Mouse (Mus musculus): Measurements from ENCODE around the gene Ccdc158. TPM values are rescaled to one million over a fixed set of nuclear protein-coding genes. Genes with fewer than 3 reads are reported as not detected.

The Ccdc158 gene
- total and polyA plus RNA-seq, 3 experiments: 0.09 TPM; not detected in 2

- no peaks in the 10 kb centered on the region for H3K79me2 ChIP-seq (replicated peaks; ENCODE audit: control insufficient read depth, insufficient read depth, low read length)
- intact Hi-C loops (cut with DNase I): no loop called here
- H3K4me1 ChIP-seq (ENCODE audit: control insufficient read depth, insufficient read depth, low read length): peaks cover 3% of the 10 kb centered on the region
- TF ChIP-seq CTCF (IDR thresholded peaks at IDR 0.05) (peak; percentile 9; the same call in 1 of the 2 replicates), POLR2A (IDR thresholded peaks at IDR 0.05; ENCODE audit: insufficient read depth, low read depth, low read length) (peak; percentile 35; the same call in 1 of the 2 replicates), EP300 (IDR thresholded peaks at IDR 0.05; ENCODE audit: insufficient read depth, low read depth, low read length) (no peak)
- H3K4me3 ChIP-seq: peak within 1 kb of the TSS; percentile 71
- H3K36me3 ChIP-seq (ENCODE audit: control insufficient read depth, insufficient read depth, low read length): no peaks in the 10 kb centered on the region
- WGBS: 1% methylated on average over 67 of the region's 69 CpGs
- no peaks in the 10 kb centered on the region for H3K27me3 ChIP-seq (ENCODE audit: control insufficient read depth, insufficient read depth, low read length)
- H3K27ac ChIP-seq: no peak within 1 kb of the TSS
- peak; percentile 74 to 75 for DNase-seq
- peak within 1 kb of the TSS; percentile 84 for H3K9ac ChIP-seq (ENCODE audit: low read depth, low read length)
Measured at GRCm38 (mm10) chr5:92602691-92603690, 72.1 kb downstream of the Ccdc158 start, which contains the start of gene Stbd1. Gene Stbd1, plus strand, starts transcription at chr5:92603041.

- 72% methylated on average over 10 of the region's 10 CpGs for WGBS
- no peak for DNase-seq
- TF ChIP-seq EP300 (IDR thresholded peaks at IDR 0.05; ENCODE audit: insufficient read depth, low read depth, low read length): no peak
- no peak for TF ChIP-seq CTCF (IDR thresholded peaks at IDR 0.05)
- no peak for TF ChIP-seq POLR2A (IDR thresholded peaks at IDR 0.05; ENCODE audit: insufficient read depth, low read depth, low read length)
- intact Hi-C loops (cut with DNase I): no loop called here
- no peaks in the 10 kb centered on the region for H3K36me3 ChIP-seq (ENCODE audit: control insufficient read depth, insufficient read depth, low read length)
- H3K4me1 ChIP-seq (ENCODE audit: control insufficient read depth, insufficient read depth, low read length): no peaks in the 10 kb centered on the region; the same call in 1 of the 2 replicates
- no peak overlapping the region for H3K9ac ChIP-seq (ENCODE audit: low read depth, low read length)
- H3K79me2 ChIP-seq (replicated peaks; ENCODE audit: control insufficient read depth, insufficient read depth, low read length): no peaks in the 10 kb centered on the region
- H3K4me3 ChIP-seq: no peak overlapping the region
- H3K27me3 ChIP-seq (ENCODE audit: control insufficient read depth, insufficient read depth, low read length): no peaks in the 10 kb centered on the region
- H3K27ac ChIP-seq: no peak overlapping the region
Measured at GRCm38 (mm10) chr5:92599030-92599429, 76.0 kb downstream of the Ccdc158 start.

- Histone ChIP-seq H3K9ac (ENCODE audit: low read depth, low read length) (no peak overlapping the region), H3K27ac (no peak overlapping the region), H3K4me1 (ENCODE audit: control insufficient read depth, insufficient read depth, low read length) (no peaks in the 10 kb centered on the region), H3K27me3 (ENCODE audit: control insufficient read depth, insufficient read depth, low read length) (no peaks in the 10 kb centered on the region), H3K79me2 (replicated peaks; ENCODE audit: control insufficient read depth, insufficient read depth, low read length) (no peaks in the 10 kb centered on the region), H3K4me3 (no peak overlapping the region), H3K36me3 (ENCODE audit: control insufficient read depth, insufficient read depth, low read length) (no peaks in the 10 kb centered on the region)
- intact Hi-C loops (cut with DNase I): no loop called here
- TF ChIP-seq EP300 (IDR thresholded peaks at IDR 0.05; ENCODE audit: insufficient read depth, low read depth, low read length) (no peak), POLR2A (IDR thresholded peaks at IDR 0.05; ENCODE audit: insufficient read depth, low read depth, low read length) (no peak), CTCF (IDR thresholded peaks at IDR 0.05) (no peak)
- WGBS: 86% methylated on average over 8 of the region's 8 CpGs
- DNase-seq: no peak
Measured at GRCm38 (mm10) chr5:92596865-92597264, 78.2 kb downstream of the Ccdc158 start.

- no peak for DNase-seq
- Histone ChIP-seq H3K79me2 (replicated peaks; ENCODE audit: control insufficient read depth, insufficient read depth, low read length) (no peaks in the 10 kb centered on the region), H3K36me3 (ENCODE audit: control insufficient read depth, insufficient read depth, low read length) (no peaks in the 10 kb centered on the region), H3K27ac (no peak overlapping the region), H3K4me3 (no peak overlapping the region), H3K27me3 (ENCODE audit: control insufficient read depth, insufficient read depth, low read length) (no peaks in the 10 kb centered on the region), H3K9ac (ENCODE audit: low read depth, low read length) (no peak overlapping the region), H3K4me1 (ENCODE audit: control insufficient read depth, insufficient read depth, low read length) (no peaks in the 10 kb centered on the region)
- TF ChIP-seq EP300 (IDR thresholded peaks at IDR 0.05; ENCODE audit: insufficient read depth, low read depth, low read length) (no peak), POLR2A (IDR thresholded peaks at IDR 0.05; ENCODE audit: insufficient read depth, low read depth, low read length) (no peak), CTCF (IDR thresholded peaks at IDR 0.05) (no peak)
- WGBS: 72% methylated on average over 5 of the region's 5 CpGs
- intact Hi-C loops (cut with DNase I): no loop called here
Measured at GRCm38 (mm10) chr5:92595026-92595425, 80.0 kb downstream of the Ccdc158 start.

- H3K36me3 ChIP-seq (ENCODE audit: control insufficient read depth, insufficient read depth, low read length): no peaks in the 10 kb centered on the region
- DNase-seq: no peak
- no peak for TF ChIP-seq CTCF (IDR thresholded peaks at IDR 0.05)
- no peak for TF ChIP-seq POLR2A (IDR thresholded peaks at IDR 0.05; ENCODE audit: insufficient read depth, low read depth, low read length)
- no peak for TF ChIP-seq EP300 (IDR thresholded peaks at IDR 0.05; ENCODE audit: insufficient read depth, low read depth, low read length)
- WGBS: 57% methylated on average over 10 of the region's 10 CpGs
- no peak overlapping the region for H3K4me3 ChIP-seq
- H3K27me3 ChIP-seq (ENCODE audit: control insufficient read depth, insufficient read depth, low read length): no peaks in the 10 kb centered on the region
- intact Hi-C loops (cut with DNase I): no loop called here
- H3K79me2 ChIP-seq (replicated peaks; ENCODE audit: control insufficient read depth, insufficient read depth, low read length): no peaks in the 10 kb centered on the region
- no peaks in the 10 kb centered on the region for H3K4me1 ChIP-seq (ENCODE audit: control insufficient read depth, insufficient read depth, low read length)
- H3K9ac ChIP-seq (ENCODE audit: low read depth, low read length): no peak overlapping the region
- no peak overlapping the region for H3K27ac ChIP-seq
Measured at GRCm38 (mm10) chr5:92585932-92586331, 89.1 kb downstream of the Ccdc158 start.

GRCm38 (mm10) chr5:92579559-92579958 lies 95.5 kb downstream of the Ccdc158 start:
- Histone ChIP-seq H3K36me3 (ENCODE audit: control insufficient read depth, insufficient read depth, low read length) (no peaks in the 10 kb centered on the region), H3K9ac (ENCODE audit: low read depth, low read length) (no peak overlapping the region), H3K79me2 (replicated peaks; ENCODE audit: control insufficient read depth, insufficient read depth, low read length) (no peaks in the 10 kb centered on the region), H3K27me3 (ENCODE audit: control insufficient read depth, insufficient read depth, low read length) (no peaks in the 10 kb centered on the region), H3K27ac (no peak overlapping the region), H3K4me3 (no peak overlapping the region), H3K4me1 (ENCODE audit: control insufficient read depth, insufficient read depth, low read length) (no peaks in the 10 kb centered on the region)
- 77% methylated on average over 14 of the region's 14 CpGs for WGBS
- no peak for TF ChIP-seq CTCF (IDR thresholded peaks at IDR 0.05)
- no peak for TF ChIP-seq EP300 (IDR thresholded peaks at IDR 0.05; ENCODE audit: insufficient read depth, low read depth, low read length)
- TF ChIP-seq POLR2A (IDR thresholded peaks at IDR 0.05; ENCODE audit: insufficient read depth, low read depth, low read length): no peak
- intact Hi-C loops (cut with DNase I): no loop called here
- DNase-seq: no peak

Measured in heart, adult 2 months (tissue).